26 mouse cellular contexts compared by ENCODE assay signal in genomic region chr1:165651158-165651557, GRCm38 (mm10). TPM values are rescaled to one million over a fixed set of nuclear protein-coding genes. Genes with fewer than 3 reads are reported as not detected.
DNase-seq lines count a peak whose midpoint lies in the region; ATAC-seq and TF ChIP-seq lines count a peak whose summit lies in the region.
"Had no signal": no experiment of that assay in that cellular context is flagged by ENCODE, and none has a peak within 500 bp of the region (broad histone marks: within the 10 kb centered on the region; RNA-seq: fewer than 3 reads in every experiment).

No protein-coding gene starts in this region.

- H3K4me1 ChIP-seq in heart, embryonic 13.5 days = peaks cover 40% of the 10 kb centered on the region
- H3K4me1 ChIP-seq in liver, embryonic 14.5 days (replicated peaks; ENCODE audit: control insufficient read depth in 2 of 2, insufficient read depth in 2 of 2, low read length in 1 of 2) = peaks cover 0 to 11% of the 10 kb centered on the region in 2 experiments; a peak in 2 of 4 replicates
- peaks cover 6% of the 10 kb centered on the region; the same call in 1 of the 2 replicates for H3K4me1 ChIP-seq in liver, postnatal 0 days (ENCODE audit: insufficient read depth)
- peaks cover 3% of the 10 kb centered on the region; the same call in 1 of the 2 replicates for H3K4me1 ChIP-seq in small intestine, adult 2 months (ENCODE audit: control insufficient read depth, insufficient read depth, insufficient read length, low read length)
- H3K4me1 ChIP-seq: forebrain, embryonic 15.5 days; limb, embryonic 12.5 days; midbrain, embryonic 10.5 days had no signal

- peak overlapping the region; percentile 41; the same call in 1 of the 2 replicates for H3K27ac ChIP-seq in heart, embryonic 13.5 days (replicated peaks)
- no peak overlapping the region for H3K27ac ChIP-seq in liver, embryonic 14.5 days
- H3K27ac ChIP-seq in liver, postnatal 0 days (ENCODE audit: low read depth) = 0 out of 2 replicates have a peak overlapping the region, but pooled peaks have one; percentile 6
- peak overlapping the region; percentile 16; the same call in 1 of the 2 replicates for H3K27ac ChIP-seq in small intestine, adult 2 months (ENCODE audit: insufficient read depth, low read depth, low read length)
- H3K27ac ChIP-seq: forebrain, embryonic 15.5 days; hindbrain, embryonic 14.5 days; limb, embryonic 12.5 days; midbrain, embryonic 10.5 days; stomach, embryonic 15.5 days had no signal

- H3K36me3 ChIP-seq in heart, embryonic 13.5 days = peaks cover 87% of the 10 kb centered on the region
- no peaks in the 10 kb centered on the region for H3K36me3 ChIP-seq in liver, embryonic 14.5 days (replicated peaks; ENCODE audit: control insufficient read depth, insufficient read depth, low read depth)
- H3K36me3 ChIP-seq in liver, postnatal 0 days (replicated peaks; ENCODE audit: insufficient read depth, low read length) = peaks cover 36% of the 10 kb centered on the region
- H3K36me3 ChIP-seq in small intestine, adult 2 months (ENCODE audit: control insufficient read depth, insufficient read depth, low read length) = 0 out of 2 replicates have a peak, but pooled peaks cover 1% of the 10 kb centered on the region
- H3K36me3 ChIP-seq: forebrain, embryonic 15.5 days; midbrain, embryonic 10.5 days had no signal

- no peak for DNase-seq in heart, postnatal 14 days
- DNase-seq in liver, embryonic 14.5 days (ENCODE audit: low read depth in 3 of 3, low spot score in 3 of 3) = no peak
- no peak for DNase-seq in liver
- no peak for DNase-seq in liver, postnatal 0 days
- DNase-seq in kidney, postnatal 10 days = no peak
- DNase-seq in adrenal gland, postnatal 36 days = no peak
- DNase-seq: adrenal gland, adult 8-10 months; cerebellum, adult 9-10 months; gastrocnemius, postnatal 10 days; heart, postnatal 36 days; kidney, adult 9 months; kidney, postnatal 25 days; layer of hippocampus, postnatal 36 days; lung, adult 18-20 months; lung, postnatal 14 days; thymus, postnatal 25 days had no signal

- no peak for TF ChIP-seq EP300 in liver, embryonic 14.5 days (IDR thresholded peaks at IDR 0.05; ENCODE audit: low read depth)
- TF ChIP-seq EP300 in liver, postnatal 0 days (IDR thresholded peaks at IDR 0.05; ENCODE audit: low read depth) = no peak

- H3K9me3 ChIP-seq in heart, embryonic 13.5 days = no peaks in the 10 kb centered on the region
- no peaks in the 10 kb centered on the region for H3K9me3 ChIP-seq in liver, embryonic 14.5 days (ENCODE audit: control insufficient read depth, low read length)
- H3K9me3 ChIP-seq in liver, postnatal 0 days (ENCODE audit: low read length) = no peaks in the 10 kb centered on the region
- H3K9me3 ChIP-seq: forebrain, embryonic 15.5 days; limb, embryonic 12.5 days; midbrain, embryonic 10.5 days; stomach, embryonic 15.5 days had no signal

- H3K9ac ChIP-seq in heart, embryonic 13.5 days = 0 out of 2 replicates have a peak overlapping the region, but pooled peaks have one; percentile 16
- no peak overlapping the region for H3K9ac ChIP-seq in liver, embryonic 14.5 days (replicated peaks)
- H3K9ac ChIP-seq in liver, postnatal 0 days (replicated peaks) = no peak overlapping the region
- H3K9ac ChIP-seq: forebrain, embryonic 15.5 days; hindbrain, embryonic 14.5 days; limb, embryonic 12.5 days; stomach, embryonic 15.5 days had no signal

- no peak overlapping the region for H3K4me2 ChIP-seq in heart, embryonic 13.5 days
- no peak overlapping the region for H3K4me2 ChIP-seq in liver, embryonic 14.5 days (ENCODE audit: low read depth)
- H3K4me2 ChIP-seq in liver, postnatal 0 days (ENCODE audit: low read depth, low read length) = no peak overlapping the region
- H3K4me2 ChIP-seq: forebrain, embryonic 15.5 days; hindbrain, embryonic 14.5 days; limb, embryonic 12.5 days; stomach, embryonic 15.5 days had no signal

- TF ChIP-seq POLR2A in small intestine, adult 2 months (IDR thresholded peaks at IDR 0.05; ENCODE audit: low read depth, low read length) = no peak

- H3K27me3 ChIP-seq in heart, embryonic 13.5 days (replicated peaks) = no peaks in the 10 kb centered on the region
- no peaks in the 10 kb centered on the region for H3K27me3 ChIP-seq in liver, embryonic 14.5 days (ENCODE audit: control insufficient read depth, insufficient read depth, low read length)
- no peaks in the 10 kb centered on the region for H3K27me3 ChIP-seq in liver, postnatal 0 days (ENCODE audit: insufficient read depth, low read length)
- H3K27me3 ChIP-seq in small intestine, adult 2 months (ENCODE audit: control insufficient read depth, insufficient read depth, low read length) = no peaks in the 10 kb centered on the region
- H3K27me3 ChIP-seq: forebrain, embryonic 15.5 days; limb, embryonic 12.5 days; Patski; stomach, embryonic 15.5 days had no signal

- ATAC-seq in heart, embryonic 13.5 days (ENCODE audit: extremely low read depth, insufficient number of reproducible peaks, low FRiP score, low TSS enrichment) = no peak
- peak; percentile 19; the same call in 1 of the 2 replicates for ATAC-seq in liver, embryonic 14.5 days (ENCODE audit: insufficient read depth)
- ATAC-seq in liver, postnatal 0 days = no peak
- ATAC-seq: forebrain, embryonic 15.5 days; inflammation-experienced regulatory T-cells, adult 6 months; midbrain, embryonic 16.5 days; Patski had no signal

- no peak for TF ChIP-seq CTCF in liver, embryonic 14.5 days (IDR thresholded peaks at IDR 0.05; ENCODE audit: low read depth)
- no peak for TF ChIP-seq CTCF in liver, postnatal 0 days (IDR thresholded peaks at IDR 0.05; ENCODE audit: low read depth)
- no peak for TF ChIP-seq CTCF in small intestine, adult 2 months (IDR thresholded peaks at IDR 0.05; ENCODE audit: extremely low read depth, insufficient read length, insufficient replicate concordance, low read depth, low read length)

- intact Hi-C loops in heart, postnatal 14 days (cut with DNase I) = loop anchor here (10.0 kb wide), 1 partner anchor 266 kb away; no protein-coding TSS in a partner anchor

- H3K4me3 ChIP-seq in heart, embryonic 13.5 days = no peak overlapping the region
- H3K4me3 ChIP-seq in liver, embryonic 14.5 days (ENCODE audit: insufficient read depth in 1 of 2, low read depth in 2 of 2, low read length in 2 of 2) = no peak overlapping the region
- no peak overlapping the region for H3K4me3 ChIP-seq in liver, postnatal 0 days (ENCODE audit: low read depth, low read length)
- H3K4me3 ChIP-seq in small intestine, adult 2 months (ENCODE audit: low read depth, low read length) = no peak overlapping the region
- H3K4me3 ChIP-seq: forebrain, embryonic 15.5 days; limb, embryonic 12.5 days; midbrain, embryonic 10.5 days; stomach, embryonic 15.5 days had no signal

- WGBS in heart, embryonic 13.5 days = 54% methylated on average over 5 of the region's 5 CpGs
- 9% methylated on average over 5 of the region's 5 CpGs for WGBS in liver, embryonic 14.5 days (ENCODE audit: insufficient replicate concordance)
- 29% methylated on average over 5 of the region's 5 CpGs for WGBS in liver, postnatal 0 days (ENCODE audit: insufficient replicate concordance)
- WGBS in small intestine, adult 2 months = 35% methylated on average over 5 of the region's 5 CpGs

RNA-seq across cellular contexts. Expression of gene Mpzl1, which starts 16.8 kb away (rescaled TPM):
- polyA plus RNA-seq in heart, embryonic 13.5 days (2015; fragmentation: Nextera tagmentation; extraction: Ambion mirVana) = 106 and 116 TPM in 2 replicates
- 10 to 100 TPM; 33.3 to 34.1 TPM for total RNA-seq in heart, postnatal 14 days (2021)
- polyA plus RNA-seq in liver, embryonic 14.5 days (2012; rRNA removed) = 18.1 and 19.4 TPM in 2 replicates
- polyA plus RNA-seq in liver, embryonic 14.5 days (2014; fragmentation: Nextera tagmentation; extraction: Ambion mirVana) = 24.6 and 25.1 TPM in 2 replicates
- 26.6 and 33.4 TPM in 2 replicates for polyA plus RNA-seq in liver, postnatal 0 days (2015; fragmentation: Nextera tagmentation; extraction: Ambion mirVana)
- polyA plus RNA-seq in small intestine, adult 2 months (2012; rRNA removed) = 15.4 and 24.8 TPM in 2 replicates
- 10 to 100 TPM; 22.7 to 30.8 TPM for total RNA-seq in adrenal gland, postnatal 36 days (2021)

RNA-seq across cellular contexts. Expression of gene Rcsd1, which starts 58.4 kb away (rescaled TPM):
- polyA plus RNA-seq in heart, embryonic 13.5 days (2015; fragmentation: Nextera tagmentation; extraction: Ambion mirVana) = 83.9 and 95.4 TPM in 2 replicates
- 100 to 1,000 TPM; 103 to 109 TPM for total RNA-seq in heart, postnatal 14 days (2021)
- 3.5 and 4.8 TPM in 2 replicates for polyA plus RNA-seq in liver, embryonic 14.5 days (2012; rRNA removed)
- 2.4 and 3.4 TPM in 2 replicates for polyA plus RNA-seq in liver, embryonic 14.5 days (2014; fragmentation: Nextera tagmentation; extraction: Ambion mirVana)
- polyA plus RNA-seq in liver, postnatal 0 days (2015; fragmentation: Nextera tagmentation; extraction: Ambion mirVana) = 14.6 and 15.0 TPM in 2 replicates
- polyA plus RNA-seq in small intestine, adult 2 months (2012; rRNA removed) = 4.7 and 9.2 TPM in 2 replicates
- total RNA-seq in adrenal gland, postnatal 36 days (2021) = 10 to 100 TPM; 12.4 to 20.2 TPM
